Mouse (Mus musculus): Measurements from ENCODE around the gene Slc9a1.
A peak's percentile ranks its signal among the peaks of the same experiment; 100 is the strongest.

The Slc9a1 gene

GRCm38 (mm10) chr4:133375812-133376577 is 6.5 kb downstream of the Slc9a1 start:
- DNase-seq, result no peak

- no peak for DNase-seq
Measured at GRCm38 (mm10) chr4:133378236-133379045, 8.9 kb downstream of the Slc9a1 start.

- DNase-seq, result no peak
Measured at GRCm38 (mm10) chr4:133379046-133379347, 9.5 kb downstream of the Slc9a1 start.

GRCm38 (mm10) chr4:133379861-133380260 is 10.4 kb downstream of the Slc9a1 start:
- DNase-seq, result no peak

- DNase-seq, result no peak
Measured at GRCm38 (mm10) chr4:133380532-133380931, 11.0 kb downstream of the Slc9a1 start.

GRCm38 (mm10) chr4:133381141-133381540 is 11.6 kb downstream of the Slc9a1 start:
- DNase-seq, result no peak

- DNase-seq, result no peak
Measured at GRCm38 (mm10) chr4:133386061-133386797, 16.7 kb downstream of the Slc9a1 start.

GRCm38 (mm10) chr4:133387053-133387452 is 17.5 kb downstream of the Slc9a1 start:
- DNase-seq, result no peak

- peak; percentile 65 for DNase-seq
Measured at GRCm38 (mm10) chr4:133388781-133389552, 19.5 kb downstream of the Slc9a1 start.

- DNase-seq, result no peak
Measured at GRCm38 (mm10) chr4:133390042-133390441, 20.5 kb downstream of the Slc9a1 start.

- no peak for DNase-seq
Measured at GRCm38 (mm10) chr4:133390585-133390984, 21.1 kb downstream of the Slc9a1 start.

GRCm38 (mm10) chr4:133391185-133392040 is 21.9 kb downstream of the Slc9a1 start:
- DNase-seq, result no peak

GRCm38 (mm10) chr4:133394981-133395573 is 25.6 kb downstream of the Slc9a1 start:
- DNase-seq, result no peak

- no peak for DNase-seq
Measured at GRCm38 (mm10) chr4:133396079-133396478, 26.6 kb downstream of the Slc9a1 start.

GRCm38 (mm10) chr4:133397299-133397698 is 27.8 kb downstream of the Slc9a1 start:
- DNase-seq, result no peak

- no peak for DNase-seq
Measured at GRCm38 (mm10) chr4:133397961-133398360, 28.5 kb downstream of the Slc9a1 start.

- no peak for DNase-seq
Measured at GRCm38 (mm10) chr4:133398619-133399018, 29.1 kb downstream of the Slc9a1 start.

- no peak for DNase-seq
Measured at GRCm38 (mm10) chr4:133399509-133399908, 30.0 kb downstream of the Slc9a1 start.

- DNase-seq, result no peak
Measured at GRCm38 (mm10) chr4:133400098-133400497, 30.6 kb downstream of the Slc9a1 start.

- no peak for DNase-seq
Measured at GRCm38 (mm10) chr4:133402011-133402410, 32.5 kb downstream of the Slc9a1 start.

GRCm38 (mm10) chr4:133403611-133404228 is 34.2 kb downstream of the Slc9a1 start:
- DNase-seq, result no peak
